Mouse (Mus musculus) c-Kit-positive CD71-positive TER-119-negative erythroid progenitor cells, embryonic 14.5 days (primary cell): ENCODE results near the gene Agpat3.

Experiments used
- DNase-seq: peaks from one replicate; pipeline ENCODE4 v3.0.0-alpha.2; 2013; ENCODE audit warnings: low read depth

The Agpat3 gene

GRCm38 (mm10) chr10:78351887-78352665 is at the start of gene Agpat3:
Gene Agpat3 (minus strand): TSS chr10:78352489.
- no peak for DNase-seq

- no peak for DNase-seq
Observed at GRCm38 (mm10) chr10:78401127-78401526, 48.8 kb upstream of the Agpat3 start.

GRCm38 (mm10) chr10:78399090-78399657 is 46.9 kb upstream of the Agpat3 start:
- DNase-seq = peak; percentile 82

- DNase-seq = no peak
Observed at GRCm38 (mm10) chr10:78396625-78396885, 44.3 kb upstream of the Agpat3 start.

DNA sequence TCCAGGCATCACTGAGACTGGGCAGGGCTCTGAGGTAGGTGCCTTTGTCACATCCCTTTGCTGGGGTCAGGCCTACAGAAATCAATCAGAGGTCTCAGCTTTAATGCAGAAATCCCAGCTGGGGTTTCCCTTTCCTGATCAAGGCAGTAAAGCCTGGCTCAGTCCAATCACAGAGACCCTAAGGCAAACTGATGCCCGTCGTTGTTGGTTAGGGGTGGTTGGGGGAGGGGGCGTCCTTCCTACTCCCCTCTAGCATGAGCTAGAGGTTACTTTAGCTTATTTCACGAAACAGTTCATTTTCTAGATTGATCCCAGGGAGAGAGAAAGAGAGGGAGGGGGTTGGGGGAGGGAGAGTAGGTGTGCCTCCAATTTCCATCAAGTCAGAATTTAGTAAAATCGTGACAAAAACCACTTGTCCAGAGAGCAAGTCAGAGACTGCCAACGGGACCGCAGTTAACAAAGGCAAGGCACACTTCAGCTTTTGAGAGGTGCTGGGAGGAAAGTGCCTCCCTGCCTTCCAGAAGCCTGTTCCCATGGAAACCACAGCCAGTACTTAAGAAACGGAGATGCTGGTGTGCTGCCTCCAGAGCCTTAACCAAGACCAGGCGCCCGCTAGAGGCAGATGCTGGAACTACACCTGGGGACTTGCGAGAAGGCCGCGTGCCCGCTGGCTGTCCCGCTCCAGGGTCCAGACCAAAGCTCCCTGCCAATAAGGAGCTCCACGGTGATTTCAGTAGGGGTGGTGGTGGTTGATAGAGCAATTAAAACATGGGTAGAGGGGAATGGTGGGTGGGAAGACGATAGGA is 43.7 kb upstream of the Agpat3 start:
- DNase-seq = peak; percentile 85

GRCm38 (mm10) chr10:78395377-78395776 is 43.1 kb upstream of the Agpat3 start:
- DNase-seq = no peak

DNA sequence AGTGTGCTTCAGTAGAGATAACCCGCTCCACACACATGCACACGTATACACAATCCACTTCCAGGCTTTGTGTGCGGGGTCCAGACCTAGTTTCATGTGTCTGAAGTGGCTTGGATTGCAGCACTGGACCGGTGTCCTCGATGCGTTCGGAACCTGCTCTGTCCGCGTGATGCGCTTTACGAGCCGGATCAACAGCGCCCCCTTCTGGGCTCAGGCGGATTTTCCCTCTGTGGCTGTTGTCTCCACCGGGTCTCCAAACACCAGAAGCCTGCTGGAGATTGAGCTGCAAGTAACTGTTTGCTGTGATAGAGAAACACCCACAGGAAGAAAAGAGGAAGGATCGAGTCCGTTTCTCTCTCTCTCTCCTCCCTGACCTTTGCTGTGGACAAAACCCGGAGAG is 39.8 kb upstream of the Agpat3 start:
- DNase-seq = peak; percentile 63

DNA sequence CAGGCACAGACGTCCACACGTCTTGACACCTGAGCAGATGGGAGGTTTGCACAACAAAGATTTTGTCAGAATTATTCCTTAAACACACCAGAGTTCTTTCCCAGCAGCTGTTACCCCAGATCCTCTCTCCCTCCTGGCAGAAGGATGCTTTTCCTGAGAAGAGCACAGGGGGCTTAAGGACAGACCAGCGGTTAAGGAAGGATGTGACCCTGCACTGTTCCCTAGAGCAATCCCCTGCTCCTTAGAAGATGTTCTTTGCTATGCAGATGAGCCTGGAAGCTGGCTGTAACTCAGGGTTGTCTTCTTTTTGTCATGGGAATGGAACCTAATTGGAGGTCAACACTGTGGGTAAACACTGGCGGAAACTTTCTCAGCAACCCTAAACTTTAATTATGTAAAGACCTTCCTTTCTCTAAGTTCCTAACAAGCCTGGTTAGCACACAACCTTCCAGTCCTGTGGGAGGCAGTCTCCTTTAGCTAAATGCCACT is 38.7 kb upstream of the Agpat3 start:
- DNase-seq = no peak

DNA sequence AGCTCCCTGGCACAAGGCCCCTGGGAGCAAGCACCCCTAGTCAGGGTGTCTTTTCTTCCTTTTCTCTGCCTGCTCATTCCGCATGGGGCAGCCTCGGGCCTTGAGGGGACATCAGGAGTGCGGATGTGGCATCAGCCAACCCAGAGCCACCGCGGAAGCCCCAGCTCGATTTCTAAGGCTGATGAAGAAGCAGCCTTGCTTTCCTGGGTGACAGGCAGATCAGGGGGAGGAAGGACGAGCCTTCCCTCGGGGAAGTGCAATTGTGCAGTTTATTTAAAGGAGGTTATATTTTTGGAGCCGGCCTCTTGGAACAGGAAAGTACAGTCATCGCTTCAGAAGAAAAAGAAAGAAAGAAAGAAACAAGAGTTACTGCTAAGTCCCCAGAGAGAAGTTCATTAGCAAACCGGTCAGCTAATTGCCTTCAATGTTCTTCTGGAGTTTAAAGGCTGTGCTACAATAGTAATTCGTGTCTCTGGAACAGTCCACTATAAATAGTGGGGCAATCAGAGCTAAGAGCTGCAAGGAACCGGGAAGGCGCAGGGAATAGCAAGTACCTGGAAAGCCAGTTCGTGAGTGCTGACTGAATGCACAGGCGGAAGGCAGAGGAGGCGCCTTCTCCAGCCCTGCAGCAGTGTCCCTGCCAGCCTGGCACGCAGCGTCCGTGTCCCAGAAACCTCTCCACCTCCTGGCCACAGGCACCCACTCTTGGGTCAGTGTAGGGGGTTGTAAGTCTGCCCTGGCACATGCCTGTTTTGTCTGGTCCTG is 36.1 kb upstream of the Agpat3 start:
- DNase-seq = no peak

DNA sequence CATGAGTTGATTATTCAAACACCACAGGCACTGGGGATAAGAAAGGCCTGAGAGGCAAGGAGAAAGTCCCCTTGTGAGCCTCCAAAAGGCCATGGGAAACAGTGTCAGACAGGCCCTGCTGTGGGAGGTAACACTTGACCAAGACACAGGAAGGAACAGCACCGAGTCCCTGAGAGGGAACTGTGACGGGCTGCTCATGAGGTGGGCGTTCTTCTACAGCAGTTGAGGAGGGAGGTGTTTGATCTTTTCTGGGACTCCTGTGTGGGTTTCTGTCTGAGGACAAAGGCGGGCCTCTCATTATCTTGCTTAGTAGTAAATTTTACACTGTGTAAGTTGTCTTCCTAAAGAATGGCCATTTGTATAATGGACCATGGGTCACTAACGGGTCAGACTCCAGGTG is 33.2 kb upstream of the Agpat3 start:
- DNase-seq = no peak

- DNase-seq = no peak
Observed at GRCm38 (mm10) chr10:78383567-78383966, 31.3 kb upstream of the Agpat3 start.

DNA sequence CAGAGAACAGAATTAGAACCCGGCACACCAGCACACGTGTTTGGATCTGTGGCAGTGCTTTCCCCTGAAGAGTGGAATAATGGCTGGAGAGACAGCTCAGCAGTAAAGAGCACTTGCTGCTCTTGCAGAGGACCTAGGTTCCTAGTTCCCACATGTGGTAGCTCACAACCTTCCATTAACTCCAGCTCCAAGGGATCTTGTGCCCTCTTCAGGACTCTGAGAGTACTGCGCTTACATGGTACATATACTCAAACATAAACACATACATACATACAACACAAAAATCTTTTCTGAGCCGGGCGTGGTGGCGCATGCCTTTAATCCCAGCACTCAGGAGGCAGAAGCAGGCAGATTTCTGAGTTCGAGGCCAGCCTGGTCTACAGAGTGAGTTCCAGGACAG is 26.2 kb upstream of the Agpat3 start:
- no peak for DNase-seq

GRCm38 (mm10) chr10:78372681-78373668 is 20.7 kb upstream of the Agpat3 start:
- DNase-seq = no peak

GRCm38 (mm10) chr10:78371746-78372145 is 19.5 kb upstream of the Agpat3 start:
- DNase-seq = no peak

DNA sequence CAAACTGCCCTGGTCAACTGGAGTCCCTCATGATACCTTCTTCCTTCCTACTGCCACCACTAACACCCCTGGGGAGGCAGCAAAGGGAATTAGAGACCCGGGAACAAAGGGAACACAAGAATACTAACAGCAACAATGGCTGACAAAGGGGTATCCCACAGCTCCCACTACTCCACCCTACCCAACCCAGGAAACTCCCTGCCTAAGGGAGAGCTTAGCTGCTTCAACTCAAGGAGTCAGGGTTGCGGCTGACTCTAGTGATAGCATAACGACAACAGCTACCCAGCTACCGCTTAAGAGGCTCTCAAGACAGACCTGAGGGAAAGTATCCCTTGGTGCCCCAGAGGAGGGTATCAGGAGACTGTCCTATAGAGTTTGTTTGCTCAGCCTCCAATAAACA is 15.3 kb upstream of the Agpat3 start:
- DNase-seq = no peak

DNA sequence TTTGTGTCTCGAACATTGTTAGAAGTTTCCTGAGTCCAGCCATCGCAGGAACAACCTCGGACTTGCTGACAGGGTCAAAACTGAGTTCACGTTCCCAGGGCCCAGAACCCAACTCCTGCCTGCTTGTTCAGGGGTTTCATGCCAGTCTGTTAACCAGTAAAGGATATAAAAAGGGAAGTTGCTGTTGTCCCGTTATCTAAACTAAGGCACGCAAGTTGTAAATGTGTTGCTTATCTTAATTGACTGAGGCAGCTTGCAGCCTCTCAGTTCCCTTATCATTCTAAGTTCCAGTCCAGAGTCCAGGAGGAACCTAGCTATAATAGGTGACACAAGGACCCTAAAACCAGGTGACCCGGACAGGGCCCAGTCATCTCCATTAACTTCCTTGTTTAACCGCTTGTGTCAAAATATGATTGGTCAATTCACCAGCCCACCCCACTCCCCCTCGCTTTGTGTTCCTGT is 14.6 kb upstream of the Agpat3 start:
- peak; percentile 67 for DNase-seq

DNA sequence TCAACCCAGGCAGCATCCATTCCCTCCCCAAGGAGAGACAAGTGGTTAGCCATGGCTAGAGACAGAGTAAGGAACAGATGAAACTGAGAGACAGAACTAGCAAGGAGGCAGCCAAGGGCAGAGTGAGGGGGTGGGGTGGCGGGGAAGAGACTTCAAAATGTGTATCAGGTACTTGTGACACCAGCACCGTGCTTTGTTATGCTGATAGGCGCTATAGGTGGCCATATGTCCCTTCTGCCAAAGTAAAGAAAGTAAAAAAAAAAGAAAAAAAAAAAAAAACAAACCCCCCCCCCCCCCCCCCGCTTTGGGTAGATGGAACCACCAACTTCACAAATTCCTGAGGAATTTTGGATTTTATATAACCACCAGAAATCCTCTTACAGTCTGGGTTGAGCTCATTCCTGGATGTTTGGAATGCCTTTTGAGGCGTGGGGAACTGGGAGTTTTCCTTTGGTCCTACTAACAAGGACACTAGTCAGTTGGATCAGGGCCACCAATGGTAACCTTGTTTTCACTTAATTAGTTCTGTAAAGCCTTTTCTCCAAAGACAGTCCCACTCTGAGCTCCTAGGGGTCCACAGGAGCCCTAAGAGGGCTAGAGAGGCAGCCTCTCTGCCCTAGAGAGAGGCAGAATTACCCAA is 14.0 kb upstream of the Agpat3 start:
- DNase-seq = no peak

DNA sequence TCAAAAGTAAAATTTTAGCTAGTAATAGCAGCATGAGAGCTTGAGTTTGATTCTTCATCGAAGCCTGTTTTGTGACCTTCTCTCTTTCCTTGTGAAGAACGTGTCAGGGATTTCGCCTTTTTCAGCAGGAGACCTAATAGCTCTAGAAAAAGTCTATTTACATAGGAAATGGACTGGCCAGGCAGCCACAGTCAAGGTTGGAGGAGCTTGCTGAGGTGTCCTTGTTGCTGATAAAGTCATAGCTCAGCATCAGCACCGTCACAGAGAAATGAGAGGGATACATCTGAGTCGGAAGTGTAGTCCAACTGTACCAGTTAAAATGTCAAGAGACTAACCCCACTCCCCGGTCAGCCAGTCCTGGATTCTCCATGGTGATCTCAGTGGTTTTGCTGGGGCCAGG is 13.3 kb upstream of the Agpat3 start:
- DNase-seq = no peak

DNA sequence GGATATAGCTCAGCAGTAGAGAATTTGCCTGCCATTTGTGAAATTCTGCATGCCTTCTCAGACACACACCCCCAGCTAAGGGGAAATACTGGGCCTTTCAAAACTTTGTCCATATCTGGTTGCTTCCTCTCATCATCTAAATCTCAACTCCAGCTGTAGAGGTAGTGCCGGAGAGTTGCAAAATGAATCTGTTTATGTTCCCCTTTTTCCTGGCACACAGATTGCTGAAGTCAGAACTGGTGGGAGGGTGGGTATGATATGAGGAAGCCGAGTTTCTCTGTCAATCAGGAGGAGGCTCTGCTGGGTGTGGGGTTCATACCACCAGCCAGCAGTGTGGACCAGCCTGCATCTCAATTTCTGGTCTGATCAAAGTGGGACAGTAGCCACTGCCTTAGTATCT is 11.8 kb upstream of the Agpat3 start:
- DNase-seq = no peak

GRCm38 (mm10) chr10:78363366-78363765 is 11.1 kb upstream of the Agpat3 start:
- DNase-seq = no peak

GRCm38 (mm10) chr10:78361951-78362350 is 9.7 kb upstream of the Agpat3 start:
- no peak for DNase-seq
